Mouse (Mus musculus): Measurements from ENCODE around the gene Pcp2. TPM values are rescaled to one million over a fixed set of nuclear protein-coding genes. Genes with fewer than 3 reads are reported as not detected.
A peak's percentile ranks its signal among the peaks of the same experiment; 100 is the strongest.

Gene Pcp2
- polyA plus RNA-seq, 1 experiment: not detected

- Histone ChIP-seq H3K27me3 (ENCODE audit: control insufficient read depth, insufficient read depth, low read length) (no peaks in the 10 kb centered on the region), H3K36me3 (ENCODE audit: control insufficient read depth, insufficient read depth, low read length) (no peaks in the 10 kb centered on the region), H3K27ac (ENCODE audit: insufficient read depth, low read length) (no peak overlapping the region), H3K4me1 (ENCODE audit: control insufficient read depth, insufficient read depth, insufficient read length) (no peaks in the 10 kb centered on the region), H3K4me3 (ENCODE audit: extremely low read depth, insufficient read depth, insufficient read length) (no peak overlapping the region)
- TF ChIP-seq CTCF (IDR thresholded peaks at IDR 0.05; ENCODE audit: extremely low read depth, insufficient read depth, insufficient read length, insufficient replicate concordance) (no peak), POLR2A (IDR thresholded peaks at IDR 0.05; ENCODE audit: low read depth, low read length) (no peak)
- WGBS: 86% methylated on average over 13 of the region's 13 CpGs
- DNase-seq (ENCODE audit: low read depth in 1 of 2, low spot score in 2 of 2): no peak
Observed at GRCm38 (mm10) chr8:3603439-3603838, 21.9 kb downstream of the Pcp2 start.

GRCm38 (mm10) chr8:3600401-3600800 lies 24.9 kb downstream of the Pcp2 start:
- no peak for DNase-seq (ENCODE audit: low read depth in 1 of 2, low spot score in 2 of 2)
- H3K4me1 ChIP-seq (ENCODE audit: control insufficient read depth, insufficient read depth, insufficient read length): no peaks in the 10 kb centered on the region
- H3K27ac ChIP-seq (ENCODE audit: insufficient read depth, low read length): no peak overlapping the region
- 88% methylated on average over 6 of the region's 6 CpGs for WGBS
- H3K4me3 ChIP-seq (ENCODE audit: extremely low read depth, insufficient read depth, insufficient read length): no peak overlapping the region
- H3K36me3 ChIP-seq (ENCODE audit: control insufficient read depth, insufficient read depth, low read length): no peaks in the 10 kb centered on the region
- no peaks in the 10 kb centered on the region for H3K27me3 ChIP-seq (ENCODE audit: control insufficient read depth, insufficient read depth, low read length)
- no peak for TF ChIP-seq CTCF (IDR thresholded peaks at IDR 0.05; ENCODE audit: extremely low read depth, insufficient read depth, insufficient read length, insufficient replicate concordance)
- no peak for TF ChIP-seq POLR2A (IDR thresholded peaks at IDR 0.05; ENCODE audit: low read depth, low read length)

DNA sequence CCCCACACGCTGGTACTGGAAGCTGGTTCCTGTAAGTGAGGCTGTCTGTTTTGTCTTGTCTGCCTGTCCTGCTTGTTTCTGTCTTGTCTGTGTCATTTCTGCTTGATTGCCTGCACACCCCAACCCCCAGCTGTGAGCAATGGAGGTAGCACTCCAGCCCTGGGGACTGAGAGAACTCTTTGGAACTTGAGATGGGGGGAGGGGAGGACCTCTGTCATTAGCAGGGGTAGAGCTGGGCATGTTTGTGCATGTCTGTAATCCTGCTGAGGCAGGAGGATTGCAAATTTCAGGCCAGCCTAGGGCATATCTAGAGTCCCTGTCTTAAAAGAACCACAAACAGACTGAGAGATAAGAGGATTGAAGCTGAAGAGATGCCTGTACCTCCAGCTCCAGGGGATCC lies 26.1 kb downstream of the Pcp2 start:
- WGBS: 71% methylated on average over 1 of the region's 1 CpGs
- Histone ChIP-seq H3K36me3 (ENCODE audit: control insufficient read depth, insufficient read depth, low read length) (no peaks in the 10 kb centered on the region), H3K4me1 (ENCODE audit: control insufficient read depth, insufficient read depth, insufficient read length) (no peaks in the 10 kb centered on the region), H3K4me3 (ENCODE audit: extremely low read depth, insufficient read depth, insufficient read length) (no peak overlapping the region), H3K27me3 (ENCODE audit: control insufficient read depth, insufficient read depth, low read length) (no peaks in the 10 kb centered on the region), H3K27ac (ENCODE audit: insufficient read depth, low read length) (no peak overlapping the region)
- no peak for DNase-seq (ENCODE audit: low read depth in 1 of 2, low spot score in 2 of 2)
- TF ChIP-seq POLR2A (IDR thresholded peaks at IDR 0.05; ENCODE audit: low read depth, low read length): no peak
- TF ChIP-seq CTCF (IDR thresholded peaks at IDR 0.05; ENCODE audit: extremely low read depth, insufficient read depth, insufficient read length, insufficient replicate concordance): no peak

DNA sequence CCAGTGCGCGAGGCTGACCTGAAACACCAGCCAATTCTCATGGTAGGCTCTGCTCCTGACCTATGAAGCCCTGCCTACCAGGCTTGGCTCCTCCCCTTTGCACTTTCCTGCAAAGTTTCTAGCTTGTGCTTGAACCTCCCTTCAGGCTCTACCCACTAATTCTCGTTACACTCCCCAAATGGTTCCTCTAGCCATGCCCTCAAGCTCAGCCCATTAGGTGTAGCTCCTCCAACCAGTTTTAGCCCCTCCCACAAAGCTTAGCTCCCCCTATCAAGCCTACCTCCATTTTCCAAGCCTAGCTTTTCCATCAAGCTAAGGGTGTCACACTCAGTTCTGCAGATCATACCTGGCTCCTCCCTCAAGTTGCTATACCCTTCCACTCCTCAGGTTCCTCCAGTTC lies 27.3 kb downstream of the Pcp2 start:
- Histone ChIP-seq H3K27ac (ENCODE audit: insufficient read depth, low read length) (no peak overlapping the region), H3K36me3 (ENCODE audit: control insufficient read depth, insufficient read depth, low read length) (no peaks in the 10 kb centered on the region), H3K4me1 (ENCODE audit: control insufficient read depth, insufficient read depth, insufficient read length) (no peaks in the 10 kb centered on the region), H3K4me3 (ENCODE audit: extremely low read depth, insufficient read depth, insufficient read length) (no peak overlapping the region), H3K27me3 (ENCODE audit: control insufficient read depth, insufficient read depth, low read length) (no peaks in the 10 kb centered on the region)
- 78% methylated on average over 3 of the region's 3 CpGs for WGBS
- TF ChIP-seq CTCF (IDR thresholded peaks at IDR 0.05; ENCODE audit: extremely low read depth, insufficient read depth, insufficient read length, insufficient replicate concordance): no peak
- TF ChIP-seq POLR2A (IDR thresholded peaks at IDR 0.05; ENCODE audit: low read depth, low read length): no peak
- DNase-seq (ENCODE audit: low read depth in 1 of 2, low spot score in 2 of 2): no peak

DNA sequence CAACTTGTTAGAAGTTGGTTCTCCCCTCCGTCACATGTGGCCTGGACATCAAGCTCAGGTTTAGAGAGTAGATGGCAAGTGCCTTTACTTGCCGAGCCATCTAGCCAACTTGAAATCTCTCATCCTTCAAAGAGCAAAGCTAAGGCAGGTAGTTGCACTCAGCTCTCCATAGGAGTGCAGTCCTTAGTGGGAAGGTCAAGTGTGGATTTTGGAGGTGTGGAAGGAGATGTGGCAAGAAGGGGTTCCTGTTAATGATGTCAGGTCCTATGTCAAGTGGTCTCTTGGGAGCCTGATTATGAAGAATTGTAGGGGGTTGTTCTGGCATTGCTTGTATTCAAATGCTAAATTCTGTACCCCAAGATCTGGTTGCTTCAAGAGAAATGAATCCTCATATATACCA lies 30.9 kb downstream of the Pcp2 start:
- TF ChIP-seq POLR2A (IDR thresholded peaks at IDR 0.05; ENCODE audit: low read depth, low read length): no peak
- no peak for DNase-seq (ENCODE audit: low read depth in 1 of 2, low spot score in 2 of 2)
- Histone ChIP-seq H3K36me3 (ENCODE audit: control insufficient read depth, insufficient read depth, low read length) (no peaks in the 10 kb centered on the region), H3K4me1 (ENCODE audit: control insufficient read depth, insufficient read depth, insufficient read length) (no peaks in the 10 kb centered on the region), H3K4me3 (ENCODE audit: extremely low read depth, insufficient read depth, insufficient read length) (no peak overlapping the region), H3K27me3 (ENCODE audit: control insufficient read depth, insufficient read depth, low read length) (no peaks in the 10 kb centered on the region), H3K27ac (ENCODE audit: insufficient read depth, low read length) (no peak overlapping the region)
- WGBS: 91% methylated on average over 2 of the region's 2 CpGs

DNA sequence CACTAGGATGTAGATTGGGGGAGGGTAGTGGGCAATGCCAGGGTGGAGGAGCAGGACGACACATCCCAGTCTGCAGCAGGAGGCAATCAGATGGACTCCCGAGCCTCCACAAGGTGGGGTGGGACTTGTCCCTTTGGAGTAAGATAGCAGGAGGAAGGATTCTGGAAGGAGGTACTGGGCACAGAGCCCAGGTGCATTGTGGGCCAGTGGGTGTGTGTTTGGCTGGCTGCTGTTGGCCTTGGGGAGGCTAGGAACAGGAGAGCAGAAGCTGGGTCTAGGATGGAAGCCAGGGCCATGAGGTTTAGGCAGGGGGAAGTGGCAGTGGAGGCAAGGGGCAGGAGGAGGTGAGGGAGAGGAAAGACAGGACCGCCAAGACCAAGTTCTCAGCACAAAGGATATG lies 31.9 kb downstream of the Pcp2 start:
- DNase-seq (ENCODE audit: low read depth in 1 of 2, low spot score in 2 of 2): no peak
- Histone ChIP-seq H3K27ac (ENCODE audit: insufficient read depth, low read length) (no peak overlapping the region), H3K36me3 (ENCODE audit: control insufficient read depth, insufficient read depth, low read length) (no peaks in the 10 kb centered on the region), H3K4me1 (ENCODE audit: control insufficient read depth, insufficient read depth, insufficient read length) (no peaks in the 10 kb centered on the region), H3K4me3 (ENCODE audit: extremely low read depth, insufficient read depth, insufficient read length) (no peak overlapping the region), H3K27me3 (ENCODE audit: control insufficient read depth, insufficient read depth, low read length) (no peaks in the 10 kb centered on the region)
- WGBS: 75% methylated on average over 3 of the region's 3 CpGs
- no peak for TF ChIP-seq POLR2A (IDR thresholded peaks at IDR 0.05; ENCODE audit: low read depth, low read length)
- TF ChIP-seq CTCF (IDR thresholded peaks at IDR 0.05; ENCODE audit: extremely low read depth, insufficient read depth, insufficient read length, insufficient replicate concordance): no peak

- H3K27ac ChIP-seq (ENCODE audit: insufficient read depth, low read length): no peak overlapping the region
- peaks cover 9% of the 10 kb centered on the region for H3K27me3 ChIP-seq (ENCODE audit: control insufficient read depth, insufficient read depth, low read length)
- WGBS: 30% methylated on average over 11 of the region's 11 CpGs
- TF ChIP-seq POLR2A (IDR thresholded peaks at IDR 0.05; ENCODE audit: low read depth, low read length): no peak
- TF ChIP-seq CTCF (IDR thresholded peaks at IDR 0.05; ENCODE audit: extremely low read depth, insufficient read depth, insufficient read length, insufficient replicate concordance): no peak
- DNase-seq (ENCODE audit: low read depth in 1 of 2, low spot score in 2 of 2): no peak
- peak overlapping the region; percentile 1; the same call in 1 of the 2 replicates for H3K4me3 ChIP-seq (ENCODE audit: extremely low read depth, insufficient read depth, insufficient read length)
- no peaks in the 10 kb centered on the region for H3K36me3 ChIP-seq (ENCODE audit: control insufficient read depth, insufficient read depth, low read length)
- H3K4me1 ChIP-seq (ENCODE audit: control insufficient read depth, insufficient read depth, insufficient read length): peaks cover 3% of the 10 kb centered on the region; the same call in 1 of the 2 replicates
Observed at GRCm38 (mm10) chr8:3588258-3588633, 37.1 kb downstream of the Pcp2 start.
